ENCODE assay signal across 23 mouse cellular contexts in genomic region chr1:21552715-21553114, GRCm38 (mm10).
DNase-seq lines count a peak whose midpoint lies in the region; ATAC-seq and TF ChIP-seq lines count a peak whose summit lies in the region.
"Had no signal": no experiment of that assay in that cellular context is flagged by ENCODE, and none has a peak within 500 bp of the region (broad histone marks: within the 10 kb centered on the region; RNA-seq: fewer than 3 reads in every experiment).

No protein-coding gene starts in this region.

- ATAC-seq in frontal cortex, adult (ENCODE audit: low TSS enrichment), result peak; percentile 81
- ATAC-seq in Patski, result peak; percentile 31
- ATAC-seq in megakaryocyte progenitor cell, adult 5-6 weeks (replicated peaks; ENCODE audit: poor library complexity), result peak; percentile 59
- ATAC-seq: forebrain, embryonic 15.5 days; intestine, embryonic 15.5 days had no signal

- no peak for TF ChIP-seq POLR2A in embryonic fibroblast, embryonic 13.5 days (IDR thresholded peaks at IDR 0.05; ENCODE audit: low read depth, low read length)

- no peaks in the 10 kb centered on the region for H3K27me3 ChIP-seq in Patski
- H3K27me3 ChIP-seq: CH12.LX; forebrain, embryonic 15.5 days; hindbrain, embryonic 13.5 days; intestine, embryonic 15.5 days had no signal

- intact Hi-C loops in gastrocnemius, postnatal 36 days (cut with DNase I), result no loop called here

- H3K27ac ChIP-seq in embryonic fibroblast, embryonic 13.5 days (ENCODE audit: insufficient read depth, low read length), result peak overlapping the region; percentile 73
- H3K27ac ChIP-seq: embryonic facial prominence, embryonic 10.5 days; forebrain, embryonic 10.5 days; forebrain, embryonic 15.5 days; heart, embryonic 10.5 days; hindbrain, embryonic 13.5 days; intestine, embryonic 15.5 days had no signal

- TF ChIP-seq CTCF in Patski (IDR thresholded peaks at IDR 0.05), result no peak
- TF ChIP-seq CTCF in embryonic fibroblast, embryonic 13.5 days (IDR thresholded peaks at IDR 0.05; ENCODE audit: borderline replicate concordance, insufficient read depth, low read length), result no peak

- peaks cover 5% of the 10 kb centered on the region for H3K4me1 ChIP-seq in embryonic fibroblast, embryonic 13.5 days (ENCODE audit: control insufficient read depth, insufficient read depth, low read length)
- H3K4me1 ChIP-seq: embryonic facial prominence, embryonic 10.5 days; forebrain, embryonic 10.5 days; forebrain, embryonic 15.5 days; hindbrain, embryonic 13.5 days; intestine, embryonic 15.5 days had no signal

- CTCF ChIA-PET in Patski (lab: Charles Lee), result no interaction called here

- in situ Hi-C loops in Patski (cut with MboI; ENCODE audit: low pct_unique_long_range_greater_than_20kb), result no loop called here

- POLR2A ChIA-PET in Patski (lab: Charles Lee), result no interaction called here

- DNase-seq in frontal cortex, postnatal 36 days (ENCODE audit: low spot score in 2 of 2), result no peak
- DNase-seq in Patski (ENCODE audit: low read depth, low spot score), result no peak
- no peak for DNase-seq in gastrocnemius, postnatal 36 days
- no peak for DNase-seq in layer of hippocampus, adult 18-20 months (ENCODE audit: low spot score in 2 of 2)
- DNase-seq in thymus, postnatal 10 days (ENCODE audit: low spot score in 2 of 2), result no peak
- DNase-seq: adrenal gland, postnatal 10 days; cerebellum, adult 11-12 months; cerebellum, adult 9-10 months; cerebellum, postnatal 25 days; gastrocnemius, postnatal 14 days; heart, postnatal 10 days; heart, postnatal 4 days had no signal

- H3K4me3 ChIP-seq in embryonic fibroblast, embryonic 13.5 days (ENCODE audit: insufficient read depth, low read length), result no peak overlapping the region
- H3K4me3 ChIP-seq: embryonic facial prominence, embryonic 10.5 days; erythroblast, embryonic 14.5 days; forebrain, embryonic 10.5 days; forebrain, embryonic 15.5 days; heart, embryonic 10.5 days; hindbrain, embryonic 13.5 days; intestine, embryonic 15.5 days had no signal

Comparison
In these comparisons a context has a peak if more than half of its experiments do, and no peak if none do; other contexts are left out.
1. ATAC-seq: peak in every context shown above with its lines; median percentile 81 in frontal cortex, adult; 59 in megakaryocyte progenitor cell, adult 5-6 weeks; 31 in Patski.